Mouse (Mus musculus) ES-E14 (cell line): ENCODE results near the gene Slc25a45.

Experiments used
- CHD2 ChIP-seq: IDR thresholded peaks from 2 replicates; pipeline ENCODE4 v1.6.1; 2014; ENCODE audit warnings: mild to moderate bottlenecking, low read depth, low read length, inconsistent platforms
- HCFC1 ChIP-seq: IDR thresholded peaks from 2 replicates; pipeline ENCODE4 v1.6.1; 2012; ENCODE audit warnings: low read length, inconsistent platforms, borderline replicate concordance; ENCODE audit not compliant: insufficient read depth
- ZNF384 ChIP-seq: IDR thresholded peaks from 2 replicates; pipeline ENCODE4 v1.6.1; 2012; ENCODE audit warnings: low read depth, low read length, inconsistent platforms

GRCm38 (mm10) chr19:5874969-5875480 is 2.6 kb upstream of the Slc25a45 start, which contains the start of gene Frmd8:
- no peak for TF ChIP-seq HCFC1
- TF ChIP-seq CHD2: no peak
- no peak for TF ChIP-seq ZNF384
